ENCODE assay signal across 9 mouse cellular contexts in genomic region chr2:166153891-166154711, GRCm38 (mm10). TPM values are rescaled to one million over a fixed set of nuclear protein-coding genes. Genes with fewer than 3 reads are reported as not detected.
DNase-seq lines count a peak whose midpoint lies in the region; ATAC-seq and TF ChIP-seq lines count a peak whose summit lies in the region.
"Had no signal": no experiment of that assay in that cellular context is flagged by ENCODE, and none has a peak within 500 bp of the region (broad histone marks: within the 10 kb centered on the region; RNA-seq: fewer than 3 reads in every experiment).

No protein-coding gene starts in this region.

- H3K9ac ChIP-seq in forebrain, embryonic 14.5 days (ENCODE audit: low read length): peak overlapping the region; percentile 79
- peak overlapping the region; percentile 86 for H3K9ac ChIP-seq in kidney, embryonic 16.5 days (replicated peaks; ENCODE audit: low read length)
- peak overlapping the region; percentile 90 for H3K9ac ChIP-seq in midbrain, postnatal 0 days (replicated peaks; ENCODE audit: low read length, poor library complexity, severe bottlenecking)

- H3K4me3 ChIP-seq in forebrain, embryonic 14.5 days (ENCODE audit: low read depth, low read length): peak overlapping the region; percentile 60
- H3K4me3 ChIP-seq in kidney, embryonic 16.5 days (ENCODE audit: low read length): peak overlapping the region; percentile 70
- H3K4me3 ChIP-seq in midbrain, postnatal 0 days (ENCODE audit: low read depth, low read length): peak overlapping the region; percentile 74

- peaks cover 42% of the 10 kb centered on the region for H3K4me1 ChIP-seq in forebrain, embryonic 14.5 days (ENCODE audit: control insufficient read depth, insufficient read depth, low read length)
- peaks cover 50% of the 10 kb centered on the region for H3K4me1 ChIP-seq in kidney, embryonic 16.5 days (ENCODE audit: insufficient read depth, low read length)
- peaks cover 18% of the 10 kb centered on the region for H3K4me1 ChIP-seq in midbrain, postnatal 0 days (ENCODE audit: insufficient read depth, low read length)

- DNase-seq in gastrocnemius, postnatal 14 days: peak; percentile 16
- DNase-seq in gastrocnemius, adult 18-20 months (ENCODE audit: low spot score): no peak
- peak; percentile 70 for DNase-seq in R1 (ENCODE audit: low read depth, low spot score)
- no peak for DNase-seq in forebrain, embryonic 14.5 days (ENCODE audit: low spot score)
- no peak for DNase-seq in midbrain, postnatal 0 days (ENCODE audit: low spot score)
- DNase-seq in right cerebral cortex, postnatal 25 days: no peak
- no peak for DNase-seq in frontal cortex, postnatal 10 days (ENCODE audit: low spot score in 2 of 2)

- under 1% methylated on average over 50 of the region's 51 CpGs for WGBS in forebrain, embryonic 14.5 days
- WGBS in kidney, embryonic 16.5 days: under 1% methylated on average over 51 of the region's 51 CpGs
- under 1% methylated on average over 46 of the region's 51 CpGs for WGBS in midbrain, postnatal 0 days

- H3K4me2 ChIP-seq in forebrain, embryonic 14.5 days (ENCODE audit: low read length): peak overlapping the region; percentile 98
- peak overlapping the region; percentile 96 for H3K4me2 ChIP-seq in kidney, embryonic 16.5 days (replicated peaks; ENCODE audit: low read depth, low read length)
- H3K4me2 ChIP-seq in midbrain, postnatal 0 days (ENCODE audit: low read depth, low read length, poor library complexity, severe bottlenecking): peak overlapping the region; percentile 95

- no peaks in the 10 kb centered on the region for H3K9me3 ChIP-seq in forebrain, embryonic 14.5 days (replicated peaks; ENCODE audit: control insufficient read depth, low read length)
- H3K9me3 ChIP-seq in kidney, embryonic 16.5 days (ENCODE audit: low read length): no peaks in the 10 kb centered on the region
- no peaks in the 10 kb centered on the region for H3K9me3 ChIP-seq in midbrain, postnatal 0 days (ENCODE audit: low read length)

- H3K36me3 ChIP-seq in forebrain, embryonic 14.5 days (ENCODE audit: control insufficient read depth, insufficient read depth, low read length): no peaks in the 10 kb centered on the region
- no peaks in the 10 kb centered on the region for H3K36me3 ChIP-seq in kidney, embryonic 16.5 days (ENCODE audit: insufficient read depth, low read length)
- no peaks in the 10 kb centered on the region for H3K36me3 ChIP-seq in midbrain, postnatal 0 days (ENCODE audit: insufficient read depth, low read length)

- H3K27ac ChIP-seq in forebrain, embryonic 14.5 days (ENCODE audit: low read depth, low read length): peak overlapping the region; percentile 77
- H3K27ac ChIP-seq in kidney, embryonic 16.5 days (ENCODE audit: low read length): peak overlapping the region; percentile 81
- H3K27ac ChIP-seq in midbrain, postnatal 0 days (ENCODE audit: low read depth, low read length): peak overlapping the region; percentile 87

- peak; percentile 7; the same call in 1 of the 2 replicates for TF ChIP-seq CTCF in midbrain, postnatal 0 days (IDR thresholded peaks at IDR 0.05)

- H3K27me3 ChIP-seq in forebrain, embryonic 14.5 days (replicated peaks; ENCODE audit: control insufficient read depth, insufficient read depth, low read length): peaks cover 15% of the 10 kb centered on the region
- H3K27me3 ChIP-seq in kidney, embryonic 16.5 days (ENCODE audit: insufficient read depth, low read length): no peaks in the 10 kb centered on the region
- no peaks in the 10 kb centered on the region; the same call in 1 of the 2 replicates for H3K27me3 ChIP-seq in midbrain, postnatal 0 days (ENCODE audit: insufficient read depth, low read length)

- no peak for ATAC-seq in forebrain, embryonic 14.5 days
- ATAC-seq in kidney, embryonic 16.5 days (ENCODE audit: low FRiP score, low TSS enrichment): 0 out of 2 replicates have a peak, but pooled peaks have one; percentile 1
- peak; percentile 17; the same call in 1 of the 2 replicates for ATAC-seq in midbrain, postnatal 0 days (ENCODE audit: low FRiP score)

- intact Hi-C loops in gastrocnemius, postnatal 14 days (cut with DNase I; ENCODE audit: low total_unique reads): loop anchor here (5.0 kb wide), 1 partner anchor 408 kb away; no protein-coding TSS in a partner anchor

RNA-seq across cellular contexts. Expression of gene Sulf2, which starts 1.4 kb away (rescaled TPM):
- total RNA-seq in gastrocnemius, postnatal 14 days (2021): 10 to 100 TPM; 15.3 to 19.6 TPM
- 10 to 100 TPM in 1 of 2 experiments, 1 to 10 TPM in 1; 8.7 to 12.3 TPM for total RNA-seq in gastrocnemius, adult 18-20 months (2021)
- 33.2 and 40.1 TPM in 2 replicates for polyA plus RNA-seq in forebrain, embryonic 14.5 days (2014; fragmentation: Nextera tagmentation; extraction: Ambion mirVana)
- polyA plus RNA-seq in kidney, embryonic 16.5 days (2015; fragmentation: Nextera tagmentation; extraction: Ambion mirVana): 52.7 and 54.8 TPM in 2 replicates
- 127 and 131 TPM in 2 replicates for total RNA-seq in midbrain, postnatal 0 days (2014; rRNA removed)
- 95.8 and 99.6 TPM in 2 replicates for polyA plus RNA-seq in midbrain, postnatal 0 days (2015; fragmentation: Nextera tagmentation; extraction: Ambion mirVana)
- total RNA-seq: MEL had no signal

Comparison
In these comparisons a context has a peak if more than half of its experiments do, and no peak if none do; other contexts are left out.
1. DNase-seq: peak in gastrocnemius, postnatal 14 days (single experiment) and R1 (single experiment); none in gastrocnemius, adult 18-20 months (single experiment), forebrain, embryonic 14.5 days (single experiment), midbrain, postnatal 0 days (single experiment), right cerebral cortex, postnatal 25 days (single experiment) and frontal cortex, postnatal 10 days (0 of 2).
2. Peak in every context shown above with its lines, with median percentiles within 50 percentile points of each other: H3K27ac ChIP-seq, H3K4me2 ChIP-seq, H3K4me3 ChIP-seq and H3K9ac ChIP-seq.